Mouse (Mus musculus) gastrocnemius, adult 2 months (tissue): ENCODE measurements around the gene Gm3164. TPM values are rescaled to one million over a fixed set of nuclear protein-coding genes. Genes with fewer than 3 reads are reported as not detected.
"Not testable (repeated sequence)": the region's sequence is repeated elsewhere in the genome, so short reads cannot be mapped to it uniquely, and the experiment has no call there.

Experiments used
- DNase-seq: peaks from one replicate; pipeline ENCODE4 v3.0.0; 2022
- H3K27ac ChIP-seq: fragments of 200-600 bp; 2 replicates; pipeline ENCODE4 v1.8.1; 2022; ENCODE audit warnings: mild to moderate bottlenecking
- H3K4me3 ChIP-seq: fragments of 200-600 bp; 2 replicates; pipeline ENCODE4 v1.8.1; 2022; ENCODE audit warnings: mild to moderate bottlenecking, moderate library complexity
- intact Hi-C: fragments of 180-260 bp; cut with DNase I; formaldehyde crosslinking; loops from one replicate; pipeline ENCODE4 v1.15.1; 2025
- long read RNA-seq, 2 experiments: library from polyadenylated mRNA; stranded (forward); transcript quantifications; one replicate each; pipeline ENCODE4 v2.0.0; 2021
- total RNA-seq, 2 experiments: library from RNA; stranded (reverse); gene quantifications; 2 replicates each; pipeline ENCODE4 v1.2.3; 2021

Gene Gm3164
- total RNA-seq = under 1 TPM in 1 of 2 experiments, not detected in 1; 0.26 TPM
- long read RNA-seq, experiment 1 = 0 reads
- long read RNA-seq, experiment 2 = 0 reads

GRCm38 (mm10) chr14:4414965-4415835, at the start of gene Gm3164:
Gene Gm3164, plus strand, starts transcription at chr14:4415448.
- DNase-seq = peak; percentile 69
- Histone ChIP-seq H3K4me3 (peak within 1 kb of the TSS; percentile 67), H3K27ac (peak within 1 kb of the TSS; percentile 38)
- intact Hi-C loops = not testable (repeated sequence)

GRCm38 (mm10) chr14:4368991-4369390, 46.3 kb upstream of the Gm3164 start:
- intact Hi-C loops, DNase-seq, H3K27ac ChIP-seq, H3K4me3 ChIP-seq: not testable (repeated sequence)

GRCm38 (mm10) chr14:4369691-4370090, 45.6 kb upstream of the Gm3164 start:
- H3K4me3 ChIP-seq, H3K27ac ChIP-seq, DNase-seq, intact Hi-C loops: not testable (repeated sequence)

- intact Hi-C loops, H3K4me3 ChIP-seq, H3K27ac ChIP-seq, DNase-seq: not testable (repeated sequence)
Measured at GRCm38 (mm10) chr14:4377871-4378270, 37.4 kb upstream of the Gm3164 start.

- DNase-seq, H3K27ac ChIP-seq, H3K4me3 ChIP-seq, intact Hi-C loops: not testable (repeated sequence)
Measured at GRCm38 (mm10) chr14:4385606-4386005, 29.6 kb upstream of the Gm3164 start.

GRCm38 (mm10) chr14:4392841-4393530, 22.3 kb upstream of the Gm3164 start:
- intact Hi-C loops, H3K27ac ChIP-seq: not testable (repeated sequence)

GRCm38 (mm10) chr14:4397226-4397625, 18.0 kb upstream of the Gm3164 start, which contains the start of gene Gm3159:
Gene Gm3159, plus strand, starts transcription at chr14:4397526.
- H3K27ac ChIP-seq, H3K4me3 ChIP-seq, DNase-seq, intact Hi-C loops: not testable (repeated sequence)

More at GRCm38 (mm10) chr14:4392841-4393530, 22.3 kb upstream of the Gm3164 start:
- DNase-seq, H3K4me3 ChIP-seq: not testable (repeated sequence)

GRCm38 (mm10) chr14:4398624-4399023, 16.6 kb upstream of the Gm3164 start:
- DNase-seq, H3K4me3 ChIP-seq, intact Hi-C loops, H3K27ac ChIP-seq: not testable (repeated sequence)

GRCm38 (mm10) chr14:4400115-4400789, 15.0 kb upstream of the Gm3164 start:
- H3K27ac ChIP-seq, H3K4me3 ChIP-seq: not testable (repeated sequence)

GRCm38 (mm10) chr14:4401245-4401644, 14.0 kb upstream of the Gm3164 start:
- intact Hi-C loops, H3K4me3 ChIP-seq, H3K27ac ChIP-seq: not testable (repeated sequence)
- peak; percentile 6 for DNase-seq

More at GRCm38 (mm10) chr14:4400115-4400789, 15.0 kb upstream of the Gm3164 start:
- intact Hi-C loops = not testable (repeated sequence)
- peak; percentile 9 for DNase-seq

GRCm38 (mm10) chr14:4403840-4404239, 11.4 kb upstream of the Gm3164 start:
- intact Hi-C loops = not testable (repeated sequence)

GRCm38 (mm10) chr14:4409939-4410338, 5.3 kb upstream of the Gm3164 start:
- DNase-seq, intact Hi-C loops: not testable (repeated sequence)

More at GRCm38 (mm10) chr14:4403840-4404239, 11.4 kb upstream of the Gm3164 start:
- not testable (repeated sequence) for H3K4me3 ChIP-seq, H3K27ac ChIP-seq, DNase-seq

GRCm38 (mm10) chr14:4430692-4431091, 15.4 kb downstream of the Gm3164 start, which contains the start of gene Gm3173:
Gene Gm3173, plus strand, starts transcription at chr14:4430992.
- intact Hi-C loops, DNase-seq, H3K4me3 ChIP-seq, H3K27ac ChIP-seq: not testable (repeated sequence)

More at GRCm38 (mm10) chr14:4409939-4410338, 5.3 kb upstream of the Gm3164 start:
- not testable (repeated sequence) for H3K27ac ChIP-seq, H3K4me3 ChIP-seq

GRCm38 (mm10) chr14:4481445-4481844, 66.2 kb downstream of the Gm3164 start, which contains the start of gene Gm3182:
Gene Gm3182, plus strand, starts transcription at chr14:4481745.
- H3K4me3 ChIP-seq, DNase-seq, intact Hi-C loops, H3K27ac ChIP-seq: not testable (repeated sequence)
